Mouse (Mus musculus) frontal cortex, postnatal 10 days (tissue): Measurements from ENCODE around the gene Rab36.
"Not testable (repeated sequence)": the region's sequence is repeated elsewhere in the genome, so short reads cannot be mapped to it uniquely, and the experiment has no call there.

Source experiments
- DNase-seq, 2 experiments: peaks; one replicate each; pipeline ENCODE4 v3.0.0; 2022; ENCODE audit warnings: low spot score in 2 of 2, mixed read lengths in 1 of 2

Gene Rab36

GRCm38 (mm10) chr10:75036883-75037379 is at the start of gene Rab36:
Rab36 (plus strand) TSS chr10:75037058.
- DNase-seq, result peak; percentile 95 to 97

GRCm38 (mm10) chr10:74987698-74988470 is 49.0 kb upstream of the Rab36 start:
- no peak for DNase-seq

GRCm38 (mm10) chr10:74989814-74990213 is 47.0 kb upstream of the Rab36 start:
- no peak for DNase-seq

GRCm38 (mm10) chr10:74990584-74991322 is 46.1 kb upstream of the Rab36 start:
- DNase-seq, result no peak

GRCm38 (mm10) chr10:74994863-74995262 is 42.0 kb upstream of the Rab36 start:
- no peak for DNase-seq

- peak; percentile 51 to 58 for DNase-seq
Measured at GRCm38 (mm10) chr10:74995377-74995776, 41.5 kb upstream of the Rab36 start.

- no peak for DNase-seq
Measured at GRCm38 (mm10) chr10:75001391-75001790, 35.5 kb upstream of the Rab36 start.

- DNase-seq, result no peak
Measured at GRCm38 (mm10) chr10:75004067-75004466, 32.8 kb upstream of the Rab36 start.

- DNase-seq, result peak; percentile 47 to 71
Measured at GRCm38 (mm10) chr10:75006889-75007662, 29.8 kb upstream of the Rab36 start.

- DNase-seq, result no peak
Measured at GRCm38 (mm10) chr10:75010704-75011103, 26.2 kb upstream of the Rab36 start.

GRCm38 (mm10) chr10:75015465-75015864 is 21.4 kb upstream of the Rab36 start:
- DNase-seq, result no peak

GRCm38 (mm10) chr10:75016481-75016880 is 20.4 kb upstream of the Rab36 start:
- no peak for DNase-seq

GRCm38 (mm10) chr10:75020271-75020670 is 16.6 kb upstream of the Rab36 start:
- no peak for DNase-seq

- peak in 1 of 2 experiments; percentile 77 for DNase-seq
Measured at GRCm38 (mm10) chr10:75021138-75021537, 15.7 kb upstream of the Rab36 start.

- DNase-seq, result no peak
Measured at GRCm38 (mm10) chr10:75026491-75026890, 10.4 kb upstream of the Rab36 start.

GRCm38 (mm10) chr10:75028743-75029142 is 8.1 kb upstream of the Rab36 start:
- DNase-seq, result no peak

GRCm38 (mm10) chr10:75029677-75030076 is 7.2 kb upstream of the Rab36 start:
- no peak for DNase-seq

GRCm38 (mm10) chr10:75030234-75030633 is 6.6 kb upstream of the Rab36 start:
- DNase-seq, result no peak

- DNase-seq, result no peak
Measured at GRCm38 (mm10) chr10:75031345-75032114, 5.3 kb upstream of the Rab36 start.

- DNase-seq, result peak; percentile 81
Measured at GRCm38 (mm10) chr10:75032395-75032794, 4.5 kb upstream of the Rab36 start, which contains the start of gene Rsph14. Rsph14 (minus strand) TSS chr10:75032586.

- DNase-seq, result not testable (repeated sequence)
Measured at GRCm38 (mm10) chr10:75042060-75042459, 5.2 kb downstream of the Rab36 start.
